Mouse (Mus musculus) spleen, adult 2 months (tissue): ENCODE results near the gene Itsn2.

Source experiments
- CTCF ChIP-seq: fragments of 200-500 bp; IDR thresholded peaks from 2 replicates; pipeline ENCODE4 v1.5.1; 2011; ENCODE audit warnings: mild to moderate bottlenecking, inconsistent platforms; ENCODE audit not compliant: insufficient read depth, insufficient read length, insufficient replicate concordance; ENCODE audit errors: extremely low read depth
- POLR2A ChIP-seq: fragments of 200-500 bp; IDR thresholded peaks from 2 replicates; pipeline ENCODE4 v1.6.1; 2011; ENCODE audit warnings: low read depth, low read length, inconsistent platforms

DNA sequence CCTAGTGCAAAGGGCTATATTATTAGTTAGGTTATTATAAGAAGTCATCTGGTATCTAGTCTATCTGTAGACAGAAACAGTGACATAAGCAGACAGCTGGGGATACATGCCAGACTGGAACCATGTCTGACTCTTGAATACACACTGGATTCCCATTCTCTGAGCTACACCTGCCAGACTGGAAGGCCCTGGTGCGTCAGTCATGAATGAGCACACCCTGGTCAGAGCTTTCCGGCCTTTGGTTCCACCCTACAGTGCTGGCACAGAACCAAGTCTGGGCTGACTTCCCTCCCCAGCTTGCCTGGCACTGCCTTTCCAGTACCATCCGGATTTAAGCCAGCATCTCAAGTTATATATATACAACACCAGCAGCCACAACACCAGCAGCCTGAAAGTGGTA is 3.8 kb upstream of the Itsn2 start:
- TF ChIP-seq CTCF (no peak), POLR2A (no peak)
